Mouse (Mus musculus): ENCODE measurements around the gene Gmpr2.

Gmpr2 gene

DNA sequence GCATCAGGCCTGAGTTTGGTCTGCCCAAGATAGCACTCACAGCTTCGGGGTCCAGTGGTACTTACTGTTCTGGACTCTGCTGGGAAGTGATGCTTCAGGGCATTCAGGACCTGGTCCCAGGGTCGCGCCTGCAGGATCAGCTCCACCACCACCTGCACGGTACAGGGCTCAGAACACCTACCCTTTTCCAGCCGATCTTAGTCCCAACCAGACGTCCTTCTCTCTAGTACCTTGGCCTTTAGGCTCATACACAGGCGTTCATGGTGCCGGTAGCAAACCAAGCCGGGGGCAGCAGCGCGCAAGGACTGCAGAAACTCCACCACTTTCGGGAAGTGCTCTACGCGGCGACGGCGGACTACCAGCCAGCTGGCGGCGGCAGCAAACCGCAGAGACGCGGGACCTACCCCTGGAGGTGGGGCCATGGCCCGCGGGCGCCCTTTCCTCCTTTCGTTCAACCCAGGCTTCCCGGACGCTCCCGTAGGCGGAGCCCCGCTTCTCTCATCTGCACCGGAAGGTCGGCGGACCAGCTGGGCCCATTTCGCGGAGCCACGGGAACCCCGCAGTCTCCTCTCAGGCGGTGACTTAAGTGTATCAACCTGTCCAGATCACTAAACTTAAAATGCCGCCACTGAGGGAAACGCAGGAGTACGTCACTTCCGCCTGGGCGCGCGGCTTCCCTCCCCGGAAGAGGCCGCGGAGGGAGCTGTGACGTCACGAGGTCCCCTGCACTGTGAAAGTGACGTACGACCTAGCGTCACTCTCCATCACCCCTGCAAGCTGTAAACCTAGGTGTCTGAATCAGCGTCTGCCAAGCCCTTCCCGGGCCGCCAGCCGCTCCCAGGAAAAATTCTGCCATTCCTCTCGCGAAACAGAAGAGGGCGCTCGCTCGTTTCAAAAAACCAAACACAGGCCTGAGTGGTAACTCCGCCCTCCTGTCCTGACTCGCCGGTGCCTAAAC is 9.7 kb downstream of the Gmpr2 start, which contains the start of gene Tinf2:
Gene Tinf2, minus strand, starts transcription at position 661 of the 958 bp plus-strand sequence.
- peak; percentile 96 to 98 for DNase-seq

DNA sequence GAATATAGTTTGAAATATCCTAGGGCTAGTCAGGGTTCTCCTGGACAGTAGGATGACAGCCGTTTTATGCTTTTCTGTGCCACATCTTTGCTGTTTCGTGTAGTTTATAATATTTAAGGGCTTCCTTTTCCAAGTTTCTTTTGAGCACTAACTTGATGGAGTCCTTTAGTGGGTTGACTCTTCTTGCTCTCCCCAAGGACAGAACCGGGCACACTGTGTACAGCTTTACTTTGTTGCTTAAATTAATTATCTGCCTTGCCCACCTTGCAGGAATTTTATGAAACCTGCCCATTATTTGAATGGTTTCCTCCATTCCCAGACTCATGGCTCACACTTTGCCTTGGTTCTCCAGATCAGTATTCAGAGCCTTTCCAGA is 10.4 kb downstream of the Gmpr2 start:
- no peak for DNase-seq

GRCm38 (mm10) chr14:55689433-55689832 is 17.7 kb downstream of the Gmpr2 start:
- no peak for DNase-seq

DNA sequence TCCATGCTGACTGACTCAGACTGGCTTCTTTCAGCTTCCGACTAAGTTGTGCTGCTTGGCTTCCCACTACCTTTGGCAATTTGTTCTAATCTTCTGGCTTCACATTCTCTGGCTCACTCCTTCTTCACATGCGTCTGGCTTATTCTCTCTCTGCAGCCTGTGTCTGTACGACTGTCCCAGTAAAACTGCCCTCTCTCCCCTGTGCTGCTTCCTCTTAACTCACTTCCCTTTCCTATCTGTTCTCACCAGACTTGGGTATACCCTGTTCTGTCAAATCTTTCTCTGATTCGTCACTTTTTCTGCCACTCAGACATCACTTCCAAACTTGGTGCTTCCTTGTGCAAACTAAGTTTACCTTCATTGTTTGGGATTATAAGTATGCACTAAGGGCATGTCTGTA is 25.5 kb downstream of the Gmpr2 start:
- DNase-seq = no peak

DNA sequence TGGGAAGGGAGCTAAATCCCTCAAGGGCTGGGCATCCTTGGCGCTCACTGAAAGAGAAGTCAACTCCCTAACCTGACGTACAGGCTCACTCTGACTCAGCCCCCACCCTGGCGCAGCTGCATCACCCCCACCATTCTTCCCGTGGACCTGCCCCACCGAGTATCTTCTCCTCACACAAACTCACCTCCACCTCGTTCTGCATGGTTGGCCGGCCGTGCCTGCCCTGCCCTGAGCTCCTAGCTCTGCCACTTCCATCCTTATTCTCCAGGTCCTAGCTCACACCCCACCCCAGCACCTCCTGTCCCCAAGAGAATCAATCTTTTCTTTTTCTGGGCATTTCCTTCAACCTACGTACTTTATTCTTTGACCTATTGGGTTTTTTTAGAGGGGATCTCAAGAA is 29.4 kb downstream of the Gmpr2 start:
- no peak for DNase-seq

DNA sequence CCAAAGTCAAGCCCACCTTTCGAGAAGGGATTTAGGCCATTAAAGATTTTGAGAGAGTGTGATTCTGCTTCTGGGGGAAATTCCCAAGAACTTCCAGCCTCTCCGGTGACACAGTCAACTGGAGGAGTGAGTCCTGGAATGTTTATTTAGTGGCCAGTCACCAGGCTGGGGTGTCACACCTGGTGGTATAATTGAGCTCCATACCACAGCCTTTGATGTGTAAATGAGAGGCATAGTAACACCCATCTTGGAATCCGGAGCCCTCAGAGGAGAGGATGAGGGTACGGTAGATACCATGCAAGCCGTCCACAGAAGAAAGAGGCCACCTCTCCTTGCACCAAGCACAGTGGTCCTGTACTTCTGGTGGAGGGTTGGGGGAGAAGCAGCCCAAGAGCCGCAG is 31.0 kb downstream of the Gmpr2 start:
- no peak for DNase-seq

- DNase-seq = no peak
Observed at GRCm38 (mm10) chr14:55706051-55706600, 34.4 kb downstream of the Gmpr2 start.

- DNase-seq = no peak
Observed at GRCm38 (mm10) chr14:55707397-55707796, 35.7 kb downstream of the Gmpr2 start.

DNA sequence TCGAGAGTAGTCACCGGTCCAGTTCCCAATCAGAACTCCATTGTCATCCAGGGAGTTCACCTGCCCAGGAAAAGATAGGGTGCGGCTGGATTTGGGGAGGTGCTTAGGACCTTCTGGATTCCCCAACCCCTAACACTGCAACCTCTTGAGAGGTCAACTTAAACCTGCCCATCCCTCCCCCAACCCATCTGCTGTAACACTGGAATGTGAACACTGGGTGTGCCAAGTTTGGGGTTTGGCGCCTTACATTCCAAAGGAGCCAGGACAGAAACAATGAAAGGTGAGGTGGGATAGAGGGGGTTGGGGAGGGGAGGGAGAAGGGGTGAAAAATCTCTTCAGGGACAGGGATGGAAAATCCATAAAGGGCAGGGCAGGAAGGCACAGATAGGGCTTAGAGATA is 37.8 kb downstream of the Gmpr2 start:
- no peak for DNase-seq

GRCm38 (mm10) chr14:55711786-55712185 is 40.0 kb downstream of the Gmpr2 start:
- DNase-seq = no peak

GRCm38 (mm10) chr14:55713007-55713728 is 41.4 kb downstream of the Gmpr2 start:
- DNase-seq = no peak

DNA sequence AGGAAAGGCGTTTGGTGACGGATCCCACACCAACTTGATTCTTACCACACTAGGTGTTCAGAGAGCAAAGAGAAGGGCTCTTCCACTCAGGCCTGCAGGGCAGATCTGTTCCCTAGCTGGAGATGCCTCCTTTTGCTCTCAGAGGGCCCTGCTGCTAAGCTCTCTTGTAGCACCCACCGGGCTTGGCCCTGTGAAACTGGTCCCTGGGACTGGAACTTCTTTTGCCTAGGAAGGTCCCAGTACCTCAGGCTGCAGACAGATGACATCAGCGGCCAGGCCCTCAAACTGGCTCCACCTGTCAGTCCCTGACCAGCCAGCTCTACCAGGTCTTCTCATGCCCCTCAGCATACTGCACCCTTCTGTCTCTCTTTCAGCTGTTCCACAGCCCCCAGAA is 42.0 kb downstream of the Gmpr2 start, which contains the start of gene Tgm1:
Gene Tgm1, minus strand, starts transcription at position 198 of the 394 bp plus-strand sequence.
- no peak for DNase-seq

DNA sequence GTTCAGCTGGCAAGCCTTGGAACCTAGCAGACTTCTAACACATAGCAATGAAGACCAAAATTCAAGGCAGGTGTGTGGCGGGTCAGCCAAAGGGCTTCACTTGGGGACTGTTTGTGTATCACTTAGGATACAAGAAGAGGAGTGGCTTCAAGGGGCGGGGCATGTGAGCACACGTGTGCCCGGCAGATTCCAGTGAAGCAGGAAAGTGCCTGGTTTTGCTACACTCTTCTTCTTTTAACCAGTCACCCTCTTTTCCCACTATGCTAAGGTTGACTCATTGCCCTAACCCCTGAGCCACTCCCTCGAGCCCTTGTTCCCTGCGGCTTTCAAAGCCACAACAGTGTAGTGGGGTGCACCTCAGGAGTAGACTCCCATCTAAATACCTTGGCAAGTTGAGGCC is 43.2 kb downstream of the Gmpr2 start:
- no peak for DNase-seq

DNA sequence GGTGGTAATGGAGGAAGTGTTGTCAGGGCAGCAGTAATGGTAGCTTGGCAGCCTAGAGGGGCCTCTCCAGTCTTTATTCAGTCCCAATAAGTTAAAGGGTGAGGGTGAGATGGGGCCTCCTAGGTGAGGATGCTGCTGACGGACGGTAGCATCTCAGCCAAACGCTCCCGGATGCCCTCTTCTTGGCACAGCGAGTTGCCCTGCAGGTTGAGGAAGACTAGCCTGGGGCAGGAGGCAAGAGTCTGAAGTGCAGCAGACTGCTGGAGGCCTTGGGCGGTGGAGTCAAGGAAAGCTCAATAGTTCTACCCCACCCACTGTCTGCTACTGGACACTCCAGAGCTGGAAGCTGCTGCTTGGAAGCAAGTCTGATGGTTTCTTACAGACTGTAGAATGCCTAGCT is 44.5 kb downstream of the Gmpr2 start:
- DNase-seq = no peak

DNA sequence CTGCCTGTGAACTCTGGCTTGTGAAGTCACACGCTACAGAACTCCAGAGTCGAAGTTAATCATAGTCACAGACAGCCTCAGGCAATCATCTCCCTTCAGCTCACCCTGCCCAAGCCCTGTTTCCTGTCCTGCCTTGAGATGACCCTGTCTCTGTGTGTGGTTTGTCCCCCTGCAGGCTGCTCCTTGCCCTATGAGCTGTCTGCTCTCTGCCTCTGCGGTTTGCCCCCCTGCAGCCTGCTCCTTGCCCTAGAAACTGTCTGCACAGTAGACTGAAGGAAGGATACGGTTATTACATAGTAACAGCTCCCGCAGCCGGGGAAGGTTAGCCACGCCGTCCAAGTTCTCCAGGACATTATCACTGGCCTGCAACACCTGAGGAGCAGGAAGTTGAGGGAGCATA is 45.1 kb downstream of the Gmpr2 start:
- DNase-seq = no peak

- no peak for DNase-seq
Observed at GRCm38 (mm10) chr14:55719737-55720136, 48.0 kb downstream of the Gmpr2 start.

DNA sequence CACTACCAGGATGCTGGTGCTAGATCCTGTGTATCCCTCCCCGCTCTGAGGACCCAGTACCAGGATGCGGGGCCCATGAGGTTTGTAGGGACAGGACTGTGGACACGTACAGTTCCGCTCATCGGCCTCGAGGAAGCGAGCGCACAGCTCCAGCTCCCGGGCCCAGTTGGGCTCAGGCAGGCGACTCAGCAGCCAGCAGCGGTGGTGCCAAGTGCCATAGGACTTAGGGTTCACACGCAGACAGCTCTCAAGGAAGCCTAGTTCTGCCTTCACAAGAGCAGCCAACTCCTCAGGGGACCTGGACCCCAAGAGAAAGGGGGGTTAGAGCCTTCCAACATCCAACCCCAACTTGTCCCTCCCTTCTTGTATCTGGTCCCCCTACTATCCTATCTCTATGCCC is 48.9 kb downstream of the Gmpr2 start:
- DNase-seq = no peak

DNA sequence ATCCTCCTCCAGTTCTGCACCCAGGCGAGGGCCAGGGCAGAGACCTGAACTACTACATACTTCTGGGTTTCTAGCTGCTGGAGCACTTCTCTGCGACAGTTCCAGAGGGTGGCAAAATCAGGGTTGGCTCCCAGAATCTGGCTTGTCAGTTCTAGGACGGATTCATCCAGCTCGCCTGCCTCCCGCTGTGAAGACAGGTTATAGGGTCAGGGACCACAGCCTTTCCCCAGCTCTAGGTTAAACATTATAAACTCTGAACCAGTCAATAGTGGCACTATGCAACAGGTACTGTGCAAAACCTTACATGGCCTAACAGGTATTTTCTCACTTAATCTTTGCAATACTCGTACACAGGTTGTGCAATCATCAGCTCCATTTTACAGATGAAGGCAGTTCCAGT is 49.3 kb downstream of the Gmpr2 start:
- peak; percentile 18 to 40 for DNase-seq

- DNase-seq = peak; percentile 96 to 97
Observed at GRCm38 (mm10) chr14:55721700-55722437, 50.1 kb downstream of the Gmpr2 start, which contains the start of gene Rabggta. Rabggta (minus strand) TSS chr14:55722263.

GRCm38 (mm10) chr14:55722438-55722945 is 50.8 kb downstream of the Gmpr2 start:
- DNase-seq = no peak

DNA sequence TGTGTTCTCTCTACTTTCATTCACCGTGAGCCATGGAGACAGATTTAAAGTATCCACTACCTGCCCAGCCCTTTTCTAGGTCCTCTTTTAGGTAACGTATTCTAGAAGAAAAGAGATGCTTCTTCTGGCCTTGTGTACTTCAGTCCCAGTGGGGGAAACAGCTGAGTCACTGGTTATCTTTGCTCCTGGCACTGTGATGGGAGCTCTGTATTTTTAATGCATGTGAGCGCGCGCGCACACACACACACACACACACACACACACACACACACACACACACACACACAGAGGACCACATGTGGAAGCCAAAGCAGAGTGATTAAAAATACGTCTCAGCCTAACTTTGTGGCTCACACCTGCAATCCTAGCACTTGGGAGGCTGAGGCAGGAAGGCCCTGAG is 51.7 kb downstream of the Gmpr2 start:
- no peak for DNase-seq

DNA sequence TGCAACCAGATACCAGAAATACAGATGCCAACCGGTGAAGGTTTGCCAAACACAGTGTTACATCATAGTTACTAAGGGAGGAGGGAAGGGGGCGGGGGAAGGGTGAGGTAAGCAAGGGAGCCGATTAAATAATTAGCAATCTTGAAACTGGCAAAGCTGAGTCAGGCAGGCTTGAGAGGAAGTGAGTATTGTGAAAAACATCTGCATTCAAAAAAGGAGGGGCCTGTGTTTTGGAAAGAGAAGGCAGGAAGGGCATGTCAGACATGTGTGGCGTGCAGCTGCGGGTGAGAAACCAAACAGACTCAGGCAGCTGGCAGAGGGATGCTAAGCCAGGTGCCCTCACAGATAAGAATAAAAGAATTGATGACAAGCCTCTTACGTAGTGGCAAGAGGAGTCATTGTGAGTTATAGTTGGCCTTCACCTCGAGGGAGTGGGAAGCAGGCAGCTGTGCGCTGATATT is 52.7 kb downstream of the Gmpr2 start:
- no peak for DNase-seq

Measured in cerebellum, postnatal 14 days (tissue).